Mouse (Mus musculus) liver, postnatal 0 days (tissue): Measurements from ENCODE around the gene Cacnb4.

Experiments used
- CTCF ChIP-seq: sonication (generic); IDR thresholded peaks from 2 replicates; pipeline ENCODE4 v1.5.1; 2016; ENCODE audit warnings: antibody characterized with exemption, low read depth
- EP300 ChIP-seq: IDR thresholded peaks from 2 replicates; pipeline ENCODE4 v1.6.1; 2016; ENCODE audit warnings: antibody characterized with exemption, low read depth, mild to moderate bottlenecking

GRCm38 (mm10) chr2:52675278-52675987 is 1.2 kb downstream of the Cacnb4 start:
- TF ChIP-seq CTCF = no peak
- TF ChIP-seq EP300 = no peak
